Mouse (Mus musculus) WW6 (cell line): ENCODE results near the gene Mcat.
"Not testable (repeated sequence)": the region's sequence is repeated elsewhere in the genome, so short reads cannot be mapped to it uniquely, and the experiment has no call there.

Experiments
- DNase-seq: peaks from one replicate; pipeline ENCODE4 v3.0.0-alpha.2; 2013; ENCODE audit warnings: low read depth, low spot score

Mcat gene

DNA sequence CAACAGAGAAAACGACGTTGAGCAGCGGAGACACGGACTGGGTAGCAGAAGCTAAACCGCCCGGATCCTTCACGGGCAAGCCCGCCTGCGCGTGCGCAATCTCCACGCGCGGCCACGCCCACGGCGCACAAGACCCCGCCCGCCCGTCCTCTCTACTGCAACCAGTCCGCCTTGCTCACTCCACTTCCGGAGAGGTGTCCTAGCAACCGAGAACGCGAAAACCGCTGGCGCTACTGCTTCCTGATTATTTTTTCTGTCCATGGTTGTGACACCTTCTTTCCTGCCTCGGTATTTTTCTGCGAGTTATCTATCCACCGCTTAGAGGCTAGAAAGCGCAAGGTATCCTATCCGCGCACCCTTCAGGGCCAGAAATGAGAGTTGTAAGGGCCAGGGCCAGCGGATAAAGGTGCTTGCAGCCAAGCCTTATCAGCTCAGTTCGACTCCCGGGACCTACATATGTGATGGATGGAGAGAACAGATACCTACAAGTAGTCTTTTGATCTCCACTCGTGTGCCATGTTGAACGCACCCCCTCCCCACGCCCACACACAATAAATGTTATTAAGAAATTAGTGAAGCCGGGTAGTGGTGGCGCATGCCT, 52.7 kb downstream of the Mcat start, which contains the start of gene Ttll1:
Gene Ttll1 (minus strand): TSS at position 89 of the 601 bp plus-strand sequence.
- peak; percentile 89 for DNase-seq

DNA sequence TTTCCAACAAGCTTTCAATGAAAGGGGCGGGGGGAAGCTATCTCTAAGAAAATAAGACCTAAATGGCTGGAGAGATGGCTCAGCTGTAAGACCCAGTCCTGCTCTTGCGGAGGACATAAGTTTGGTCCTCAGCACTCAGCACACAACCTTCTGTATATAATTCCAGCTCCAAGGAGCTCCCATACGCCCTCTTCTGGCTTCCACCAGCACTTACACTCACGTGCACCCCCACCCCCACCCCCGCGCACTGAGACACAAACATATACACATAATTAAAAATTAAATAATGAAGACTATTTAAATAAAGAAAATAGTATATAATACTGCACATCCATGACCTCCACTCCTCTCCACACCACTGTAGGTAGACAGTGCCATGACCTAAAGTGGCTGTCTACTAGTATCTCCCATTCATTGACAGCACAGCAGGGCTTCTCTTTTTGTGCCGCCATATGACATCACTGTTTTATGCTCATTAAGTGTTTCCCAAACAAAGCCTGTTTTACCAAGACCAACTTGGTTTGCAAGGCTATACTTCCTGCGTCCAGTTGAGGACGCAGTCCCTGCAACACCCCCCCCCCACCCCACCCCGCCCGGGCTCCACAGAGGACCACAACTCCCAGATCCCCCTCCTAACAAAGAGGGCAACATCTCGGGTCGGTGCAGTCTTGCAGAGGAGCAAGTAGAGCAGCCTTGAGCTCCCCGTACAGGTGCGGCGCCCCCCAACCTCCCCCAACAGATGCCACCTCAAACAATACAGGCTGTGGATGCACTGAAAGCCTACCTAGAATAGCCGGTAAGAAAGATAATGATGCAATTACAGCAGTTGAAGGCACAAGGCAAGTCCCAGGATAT, 53.4 kb downstream of the Mcat start:
- no peak for DNase-seq

DNA sequence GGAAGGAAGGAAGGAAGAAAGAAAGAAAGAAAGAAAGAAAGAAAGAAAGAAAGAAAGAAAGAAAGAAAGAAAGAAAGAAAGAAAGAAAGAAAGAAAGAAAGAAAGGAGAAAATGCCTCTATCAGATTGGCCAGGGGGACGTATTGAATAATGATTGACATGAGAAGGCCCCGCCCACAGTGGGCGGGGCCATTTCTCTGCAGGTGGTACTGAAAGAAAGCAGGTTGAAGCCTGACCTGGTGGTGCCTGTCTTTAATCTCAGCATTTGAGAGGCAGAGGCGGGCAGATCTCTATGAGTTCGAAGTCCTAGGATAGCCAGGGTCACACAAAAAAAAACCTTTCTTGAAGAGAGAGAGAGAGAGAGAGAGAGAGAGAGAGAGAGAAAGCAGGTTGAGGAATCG, 62.1 kb downstream of the Mcat start:
- not testable (repeated sequence) for DNase-seq

DNA sequence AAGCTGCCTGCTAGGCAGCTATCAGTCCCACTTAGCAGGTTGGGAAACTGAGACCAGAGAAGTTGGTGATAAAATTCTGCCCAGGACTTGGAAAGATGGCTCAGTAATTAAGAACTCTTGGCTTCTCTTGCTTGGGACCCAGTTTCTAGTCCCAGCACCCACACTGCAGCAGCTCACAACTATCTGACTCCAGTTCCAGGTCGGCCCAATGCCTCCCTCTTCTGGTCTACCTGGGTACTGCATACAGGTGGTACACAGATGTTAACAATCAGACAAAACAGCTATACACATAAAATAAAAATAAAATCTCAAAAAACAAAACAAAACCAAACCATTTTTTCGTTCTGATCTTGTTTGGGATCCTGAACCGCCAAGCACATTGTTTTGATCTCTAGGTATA, 63.2 kb downstream of the Mcat start:
- DNase-seq = no peak

DNA sequence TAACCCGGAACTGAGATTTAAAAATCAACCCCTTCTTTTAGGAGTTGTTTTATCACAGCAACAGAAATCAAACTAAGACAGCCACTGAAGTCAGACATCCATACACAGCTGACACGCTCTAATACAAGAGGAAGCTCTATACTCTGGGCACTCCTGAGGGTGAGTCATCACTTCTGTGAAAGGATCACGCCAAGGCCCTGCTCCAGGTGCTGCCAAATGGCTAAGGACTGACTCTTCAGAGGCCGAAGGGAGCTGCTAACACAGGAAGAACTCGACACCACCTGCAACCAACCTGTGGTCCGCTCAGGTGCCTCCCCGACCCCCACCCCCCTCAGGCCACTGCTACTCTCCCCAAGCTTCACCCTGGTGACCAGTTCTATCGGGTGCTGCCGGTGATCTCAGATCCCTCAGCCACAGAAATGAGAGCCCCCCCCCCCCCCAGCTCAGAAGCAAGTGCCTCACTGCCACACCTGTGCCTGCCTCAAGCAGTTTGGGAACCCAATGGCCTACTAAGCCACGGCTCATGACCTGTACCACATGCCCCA, 64.3 kb downstream of the Mcat start:
- DNase-seq = no peak

DNA sequence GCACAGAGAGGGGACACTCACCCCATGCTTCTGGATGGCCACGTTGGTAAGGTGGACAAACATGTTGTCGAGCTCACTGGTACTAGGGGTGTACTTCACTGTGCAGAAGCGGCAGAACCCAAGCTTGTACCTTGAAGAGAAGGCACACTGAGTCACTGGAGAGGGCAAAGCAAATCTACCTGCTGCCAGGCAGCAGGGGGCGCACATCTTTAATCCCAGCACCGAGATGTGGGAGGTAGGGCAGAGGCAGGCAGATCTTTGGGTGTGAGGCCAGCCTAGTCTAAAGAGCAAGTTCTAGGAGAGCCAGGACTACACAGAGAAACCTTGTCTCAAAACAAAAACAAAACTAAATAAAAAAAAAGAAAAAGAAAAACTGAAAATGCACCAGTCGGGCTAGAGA, 66.3 kb downstream of the Mcat start:
- no peak for DNase-seq
